ENCODE assay signal across 8 mouse cellular contexts in genomic region chr12:65073611-65074178, GRCm38 (mm10). TPM values are rescaled to one million over a fixed set of nuclear protein-coding genes. Genes with fewer than 3 reads are reported as not detected.
DNase-seq lines count a peak whose midpoint lies in the region; ATAC-seq and TF ChIP-seq lines count a peak whose summit lies in the region.

Fkbp3 (minus strand) TSS chr12:65074007.

- no peaks in the 10 kb centered on the region for H3K9me3 ChIP-seq in ES-Bruce4 (replicated peaks; ENCODE audit: control insufficient read depth, insufficient read depth, low read length, poor library complexity, severe bottlenecking)
- no peaks in the 10 kb centered on the region for H3K9me3 ChIP-seq in forebrain, embryonic 13.5 days (replicated peaks)
- no peaks in the 10 kb centered on the region for H3K9me3 ChIP-seq in liver, postnatal 0 days (ENCODE audit: low read length)
- no peaks in the 10 kb centered on the region for H3K9me3 ChIP-seq in neural tube, embryonic 14.5 days (ENCODE audit: control insufficient read depth, low read length)

- 0% methylated on average over 49 of the region's 49 CpGs for WGBS in forebrain, embryonic 13.5 days
- WGBS in large intestine, adult 2 months = under 1% methylated on average over 49 of the region's 49 CpGs
- under 1% methylated on average over 38 of the region's 49 CpGs for WGBS in liver, postnatal 0 days (ENCODE audit: insufficient replicate concordance)
- under 1% methylated on average over 49 of the region's 49 CpGs for WGBS in neural tube, embryonic 14.5 days

- peaks cover 27% of the 10 kb centered on the region for H3K36me3 ChIP-seq in ES-Bruce4 (ENCODE audit: control insufficient read depth, insufficient read depth, low read length, poor library complexity, severe bottlenecking)
- H3K36me3 ChIP-seq in forebrain, embryonic 13.5 days (ENCODE audit: poor library complexity, severe bottlenecking) = peaks cover 10% of the 10 kb centered on the region
- H3K36me3 ChIP-seq in liver, postnatal 0 days (replicated peaks; ENCODE audit: insufficient read depth, low read length) = peaks cover 5% of the 10 kb centered on the region; the same call in 1 of the 2 replicates
- H3K36me3 ChIP-seq in neural tube, embryonic 14.5 days (ENCODE audit: control insufficient read depth, insufficient read depth, low read length) = no peaks in the 10 kb centered on the region; the same call in 1 of the 2 replicates

- no peaks in the 10 kb centered on the region for H3K27me3 ChIP-seq in ES-Bruce4 (ENCODE audit: control insufficient read depth, insufficient read depth, low read length, poor library complexity, severe bottlenecking)
- H3K27me3 ChIP-seq in forebrain, embryonic 13.5 days = no peaks in the 10 kb centered on the region
- no peaks in the 10 kb centered on the region for H3K27me3 ChIP-seq in liver, postnatal 0 days (ENCODE audit: insufficient read depth, low read length)
- no peaks in the 10 kb centered on the region for H3K27me3 ChIP-seq in neural tube, embryonic 14.5 days (ENCODE audit: control insufficient read depth, insufficient read depth, low read length)

- peaks cover 2% of the 10 kb centered on the region for H3K4me1 ChIP-seq in ES-Bruce4 (ENCODE audit: control insufficient read depth, insufficient read depth, low read length)
- H3K4me1 ChIP-seq in forebrain, embryonic 13.5 days = peaks cover 42% of the 10 kb centered on the region
- H3K4me1 ChIP-seq in liver, postnatal 0 days (ENCODE audit: insufficient read depth) = peaks cover 25% of the 10 kb centered on the region
- H3K4me1 ChIP-seq in neural tube, embryonic 14.5 days (ENCODE audit: control insufficient read depth, insufficient read depth, low read length) = peaks cover 24% of the 10 kb centered on the region

- peak within 1 kb of the TSS; percentile 93 for H3K4me2 ChIP-seq in forebrain, embryonic 13.5 days
- peak within 1 kb of the TSS; percentile 89 for H3K4me2 ChIP-seq in liver, postnatal 0 days (ENCODE audit: low read depth, low read length)
- peak within 1 kb of the TSS; percentile 60 for H3K4me2 ChIP-seq in neural tube, embryonic 14.5 days (ENCODE audit: low read depth, low read length)

- intact Hi-C loops in heart, postnatal 10 days (cut with DNase I) = loop anchor here (2.0 to 5.0 kb wide), 2 partner anchors 36 to 107 kb away; partner anchors contain the start of gene Prpf39

- H3K27ac ChIP-seq in ES-Bruce4 (ENCODE audit: insufficient read depth, low read length) = no peak within 1 kb of the TSS
- H3K27ac ChIP-seq in forebrain, embryonic 13.5 days = peak within 1 kb of the TSS; percentile 94
- peak within 1 kb of the TSS; percentile 80 for H3K27ac ChIP-seq in liver, postnatal 0 days (ENCODE audit: low read depth)
- peak within 1 kb of the TSS; percentile 93 for H3K27ac ChIP-seq in neural tube, embryonic 14.5 days (ENCODE audit: low read depth, low read length)

- TF ChIP-seq EP300 in ES-Bruce4 (IDR thresholded peaks at IDR 0.05; ENCODE audit: insufficient read depth, low read depth, low read length) = 0 out of 2 replicates have a peak, but pooled peaks have one; percentile 50
- TF ChIP-seq EP300 in liver, postnatal 0 days (IDR thresholded peaks at IDR 0.05; ENCODE audit: low read depth) = peak; percentile 57; the same call in 1 of the 2 replicates

- peak; percentile 88 for ATAC-seq in cerebellum, adult (ENCODE audit: insufficient number of reproducible peaks, low FRiP score, low TSS enrichment)
- ATAC-seq in forebrain, embryonic 13.5 days = peak; percentile 99
- ATAC-seq in liver, postnatal 0 days = peak; percentile 98
- peak; percentile 99 for ATAC-seq in neural tube, embryonic 14.5 days (ENCODE audit: low read depth)

- peak; percentile 98 for TF ChIP-seq POLR2A in ES-Bruce4 (IDR thresholded peaks at IDR 0.05; ENCODE audit: insufficient read depth, low read length)

- no peak for TF ChIP-seq CTCF in ES-Bruce4 (IDR thresholded peaks at IDR 0.05; ENCODE audit: low read depth, low read length)
- no peak for TF ChIP-seq CTCF in liver, postnatal 0 days (IDR thresholded peaks at IDR 0.05; ENCODE audit: low read depth)

- peak; percentile 98 to 99 for DNase-seq in heart, postnatal 10 days
- DNase-seq in large intestine, adult 2 months (ENCODE audit: low read depth, low spot score) = peak; percentile 88
- peak; percentile 99 for DNase-seq in liver, postnatal 0 days
- peak; percentile 99 for DNase-seq in testis, postnatal 10 days (ENCODE audit: low spot score)

- H3K9ac ChIP-seq in ES-Bruce4 (ENCODE audit: low read depth, poor library complexity, severe bottlenecking) = peak within 1 kb of the TSS; percentile 93
- H3K9ac ChIP-seq in forebrain, embryonic 13.5 days = peak within 1 kb of the TSS; percentile 94
- peak within 1 kb of the TSS; percentile 83 for H3K9ac ChIP-seq in liver, postnatal 0 days (replicated peaks)
- peak within 1 kb of the TSS; percentile 93 for H3K9ac ChIP-seq in neural tube, embryonic 14.5 days (replicated peaks; ENCODE audit: low read depth, low read length)

- H3K4me3 ChIP-seq in ES-Bruce4 (ENCODE audit: low read depth, low read length) = peak within 1 kb of the TSS; percentile 98
- H3K4me3 ChIP-seq in forebrain, embryonic 13.5 days = peak within 1 kb of the TSS; percentile 86
- peak within 1 kb of the TSS; percentile 73 for H3K4me3 ChIP-seq in liver, postnatal 0 days (ENCODE audit: low read depth, low read length)
- H3K4me3 ChIP-seq in neural tube, embryonic 14.5 days (ENCODE audit: low read depth, low read length) = peak within 1 kb of the TSS; percentile 93

RNA-seq across cellular contexts. Expression of gene Fkbp3, which starts in this region (rescaled TPM):
- 918 and 983 TPM in 2 replicates for polyA plus RNA-seq in ES-Bruce4 (2011; ENCODE audit: insufficient read depth, insufficient read length, low read depth, missing spikeins)
- 636 and 684 TPM in 2 replicates for polyA plus RNA-seq in forebrain, embryonic 13.5 days (2015; fragmentation: Nextera tagmentation; extraction: Ambion mirVana)
- 100 to 1,000 TPM; 197 to 228 TPM for total RNA-seq in heart, postnatal 10 days (2021)
- 17.6 and 19.7 TPM in 2 replicates for polyA plus RNA-seq in large intestine, adult 2 months (2012; rRNA removed)
- polyA plus RNA-seq in liver, postnatal 0 days (2015; fragmentation: Nextera tagmentation; extraction: Ambion mirVana) = 92.4 and 94.7 TPM in 2 replicates
- polyA plus RNA-seq in neural tube, embryonic 14.5 days (2014; fragmentation: Nextera tagmentation; extraction: Ambion mirVana) = 397 and 407 TPM in 2 replicates
